Mouse (Mus musculus) heart, adult 8-10 months (tissue): ENCODE measurements around the gene Usf2. TPM values are rescaled to one million over a fixed set of nuclear protein-coding genes. Genes with fewer than 3 reads are reported as not detected.
"Not testable (repeated sequence)": the region's sequence is repeated elsewhere in the genome, so short reads cannot be mapped to it uniquely, and the experiment has no call there.

Experiments
- DNase-seq: peaks from one replicate; pipeline ENCODE4 v3.0.0; 2022; ENCODE audit warnings: low spot score
- total RNA-seq, 4 experiments: library from RNA; stranded (reverse); gene quantifications; 2 replicates each; pipeline ENCODE4 v1.2.4; 2022

The Usf2 gene
- total RNA-seq, 4 experiments from 2014 or later, result 102 to 121 (median 107) TPM

GRCm38 (mm10) chr7:30958109-30958865 lies 1.7 kb upstream of the Usf2 start:
- no peak for DNase-seq

- DNase-seq, result peak; percentile 94
Observed at GRCm38 (mm10) chr7:30957367-30957783, 772 bp upstream of the Usf2 start.

GRCm38 (mm10) chr7:30956357-30956751 lies 249 bp downstream of the Usf2 start:
- no peak for DNase-seq

GRCm38 (mm10) chr7:30955584-30956356 lies 833 bp downstream of the Usf2 start:
- peak; percentile 89 for DNase-seq

- DNase-seq, result no peak
Observed at GRCm38 (mm10) chr7:30954971-30955520, 1.6 kb downstream of the Usf2 start.

GRCm38 (mm10) chr7:30954036-30954435 lies 2.6 kb downstream of the Usf2 start:
- DNase-seq, result no peak

- peak; percentile 28 for DNase-seq
Observed at GRCm38 (mm10) chr7:30953459-30953858, 3.1 kb downstream of the Usf2 start.

GRCm38 (mm10) chr7:30952441-30953265 lies 4.0 kb downstream of the Usf2 start:
- no peak for DNase-seq

GRCm38 (mm10) chr7:30949902-30950301 lies 6.7 kb downstream of the Usf2 start:
- not testable (repeated sequence) for DNase-seq

GRCm38 (mm10) chr7:30945876-30946275 lies 10.7 kb downstream of the Usf2 start:
- no peak for DNase-seq

GRCm38 (mm10) chr7:30945466-30945865 lies 11.1 kb downstream of the Usf2 start:
- not testable (repeated sequence) for DNase-seq

GRCm38 (mm10) chr7:30944706-30945105 lies 11.9 kb downstream of the Usf2 start:
- not testable (repeated sequence) for DNase-seq

- no peak for DNase-seq
Observed at GRCm38 (mm10) chr7:30943909-30944635, 12.5 kb downstream of the Usf2 start, which contains the start of gene Hamp. TSS of gene Hamp (minus strand) at chr7:30944032.

- not testable (repeated sequence) for DNase-seq
Observed at GRCm38 (mm10) chr7:30942365-30942764, 14.2 kb downstream of the Usf2 start.

- not testable (repeated sequence) for DNase-seq
Observed at GRCm38 (mm10) chr7:30940070-30940469, 16.5 kb downstream of the Usf2 start.

GRCm38 (mm10) chr7:30935422-30936099 lies 21.0 kb downstream of the Usf2 start:
- not testable (repeated sequence) for DNase-seq

- not testable (repeated sequence) for DNase-seq
Observed at GRCm38 (mm10) chr7:30924581-30924980, 32.0 kb downstream of the Usf2 start, which contains the start of gene Hamp2. TSS of gene Hamp2 (minus strand) at chr7:30924681.

GRCm38 (mm10) chr7:30924071-30924470 lies 32.5 kb downstream of the Usf2 start:
- no peak for DNase-seq

GRCm38 (mm10) chr7:30922490-30922889 lies 34.1 kb downstream of the Usf2 start:
- not testable (repeated sequence) for DNase-seq

GRCm38 (mm10) chr7:30920217-30920616 lies 36.4 kb downstream of the Usf2 start:
- DNase-seq, result no peak
